In the genomic region with DNA sequence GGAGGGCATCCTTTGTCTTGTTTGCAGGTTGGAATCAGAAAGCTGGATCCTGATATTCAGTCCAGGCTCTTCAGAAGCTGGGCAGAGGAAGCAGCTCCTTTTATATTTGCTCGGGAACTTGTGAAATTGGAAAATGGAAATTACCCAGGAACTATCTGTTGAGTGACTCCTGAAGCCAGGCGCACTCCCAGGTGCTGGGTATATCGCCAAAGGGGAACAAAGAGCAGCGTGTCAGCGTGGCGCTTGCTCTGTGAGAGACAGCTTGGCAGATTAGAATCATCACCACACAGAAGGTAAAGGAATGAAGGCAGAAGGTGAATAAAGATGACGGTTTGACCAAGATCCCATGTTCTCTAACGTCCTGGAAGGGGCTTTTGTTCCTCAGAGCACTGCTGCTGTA, we compare ENCODE assay signal across 23 mouse cellular contexts.
DNase-seq lines count a peak whose midpoint lies in the region; ATAC-seq lines count a peak whose summit lies in the region.
"Had no signal": no experiment of that assay in that cellular context is flagged by ENCODE, and none has a peak within 500 bp of the region (broad histone marks: within the 10 kb centered on the region; RNA-seq: fewer than 3 reads in every experiment).

No protein-coding gene starts in this region.

- no peak overlapping the region for H3K4me3 ChIP-seq in forebrain, embryonic 10.5 days
- H3K4me3 ChIP-seq in forebrain, embryonic 11.5 days (ENCODE audit: low read depth, low read length), result no peak overlapping the region
- no peak overlapping the region for H3K4me3 ChIP-seq in forebrain, embryonic 12.5 days (replicated peaks)
- H3K4me3 ChIP-seq in hindbrain, embryonic 15.5 days, result no peak overlapping the region
- no peak overlapping the region for H3K4me3 ChIP-seq in midbrain, embryonic 15.5 days
- no peak overlapping the region for H3K4me3 ChIP-seq in limb, embryonic 10.5 days
- H3K4me3 ChIP-seq: gastrocnemius, adult 2 months; heart, embryonic 15.5 days; limb, embryonic 13.5 days; lung, embryonic 15.5 days had no signal

- DNase-seq in forebrain, embryonic 10.5 days (ENCODE audit: extremely low spot score, low spot score), result no peak
- DNase-seq in forebrain, embryonic 11.5 days (ENCODE audit: low spot score), result no peak
- no peak for DNase-seq in liver
- DNase-seq in limb, embryonic 10.5 days (ENCODE audit: low spot score), result no peak
- DNase-seq: adrenal gland, adult 8-10 months; embryo, embryonic 11 days; gastrocnemius, adult 2 months; heart, postnatal 4 days; kidney, postnatal 4 days; lung, postnatal 4 days; right cerebral cortex, postnatal 4 days; thymus, postnatal 14 days had no signal

- no peaks in the 10 kb centered on the region for H3K36me3 ChIP-seq in forebrain, embryonic 10.5 days (replicated peaks)
- no peaks in the 10 kb centered on the region for H3K36me3 ChIP-seq in forebrain, embryonic 11.5 days (ENCODE audit: control insufficient read depth, insufficient read depth, low read length)
- no peaks in the 10 kb centered on the region for H3K36me3 ChIP-seq in forebrain, embryonic 12.5 days (replicated peaks)
- H3K36me3 ChIP-seq in hindbrain, embryonic 15.5 days, result no peaks in the 10 kb centered on the region
- no peaks in the 10 kb centered on the region for H3K36me3 ChIP-seq in midbrain, embryonic 15.5 days (replicated peaks)
- H3K36me3 ChIP-seq in limb, embryonic 10.5 days, result no peaks in the 10 kb centered on the region
- H3K36me3 ChIP-seq: heart, embryonic 15.5 days; limb, embryonic 13.5 days; lung, embryonic 15.5 days had no signal

- peaks cover 39% of the 10 kb centered on the region for H3K27me3 ChIP-seq in forebrain, embryonic 10.5 days (ENCODE audit: poor library complexity, severe bottlenecking)
- H3K27me3 ChIP-seq in forebrain, embryonic 11.5 days (ENCODE audit: control insufficient read depth, insufficient read depth, low read length), result no peaks in the 10 kb centered on the region
- peaks cover 23% of the 10 kb centered on the region for H3K27me3 ChIP-seq in forebrain, embryonic 12.5 days
- no peaks in the 10 kb centered on the region for H3K27me3 ChIP-seq in hindbrain, embryonic 15.5 days
- no peaks in the 10 kb centered on the region for H3K27me3 ChIP-seq in midbrain, embryonic 15.5 days (replicated peaks)
- no peaks in the 10 kb centered on the region for H3K27me3 ChIP-seq in limb, embryonic 10.5 days (ENCODE audit: low read depth, poor library complexity, severe bottlenecking)
- H3K27me3 ChIP-seq: heart, embryonic 15.5 days; limb, embryonic 13.5 days; lung, embryonic 15.5 days had no signal

- peaks cover 59% of the 10 kb centered on the region for H3K4me1 ChIP-seq in forebrain, embryonic 10.5 days
- peaks cover 17% of the 10 kb centered on the region; the same call in 1 of the 2 replicates for H3K4me1 ChIP-seq in forebrain, embryonic 11.5 days (replicated peaks; ENCODE audit: control insufficient read depth, insufficient read depth, low read length)
- H3K4me1 ChIP-seq in forebrain, embryonic 12.5 days, result peaks cover 57% of the 10 kb centered on the region
- H3K4me1 ChIP-seq in hindbrain, embryonic 15.5 days (replicated peaks), result peaks cover 44% of the 10 kb centered on the region
- H3K4me1 ChIP-seq in midbrain, embryonic 15.5 days, result peaks cover 50% of the 10 kb centered on the region
- H3K4me1 ChIP-seq in limb, embryonic 10.5 days, result peaks cover 31% of the 10 kb centered on the region
- H3K4me1 ChIP-seq: heart, embryonic 15.5 days; lung, embryonic 15.5 days had no signal

- H3K27ac ChIP-seq in forebrain, embryonic 10.5 days, result peak overlapping the region; percentile 65
- no peak overlapping the region for H3K27ac ChIP-seq in forebrain, embryonic 11.5 days (ENCODE audit: low read depth, low read length)
- peak overlapping the region; percentile 20; the same call in 1 of the 2 replicates for H3K27ac ChIP-seq in forebrain, embryonic 12.5 days
- H3K27ac ChIP-seq in hindbrain, embryonic 15.5 days (replicated peaks), result peak overlapping the region; percentile 62
- H3K27ac ChIP-seq in midbrain, embryonic 15.5 days, result peak overlapping the region; percentile 71
- H3K27ac ChIP-seq in limb, embryonic 10.5 days, result no peak overlapping the region
- H3K27ac ChIP-seq: gastrocnemius, adult 2 months; heart, embryonic 15.5 days; limb, embryonic 13.5 days; liver, embryonic 14.5 days; lung, embryonic 15.5 days; stomach, postnatal 0 days had no signal

- H3K9me3 ChIP-seq in forebrain, embryonic 10.5 days, result no peaks in the 10 kb centered on the region
- H3K9me3 ChIP-seq in forebrain, embryonic 11.5 days (ENCODE audit: control insufficient read depth, low read length), result no peaks in the 10 kb centered on the region
- H3K9me3 ChIP-seq in forebrain, embryonic 12.5 days, result no peaks in the 10 kb centered on the region
- no peaks in the 10 kb centered on the region for H3K9me3 ChIP-seq in hindbrain, embryonic 15.5 days
- H3K9me3 ChIP-seq in midbrain, embryonic 15.5 days, result no peaks in the 10 kb centered on the region
- no peaks in the 10 kb centered on the region for H3K9me3 ChIP-seq in limb, embryonic 10.5 days (replicated peaks)
- H3K9me3 ChIP-seq: heart, embryonic 15.5 days; limb, embryonic 13.5 days; lung, embryonic 15.5 days had no signal

- no peak overlapping the region for H3K4me2 ChIP-seq in forebrain, embryonic 11.5 days (ENCODE audit: low read depth, low read length, severe bottlenecking)
- no peak overlapping the region for H3K4me2 ChIP-seq in forebrain, embryonic 12.5 days
- H3K4me2 ChIP-seq in hindbrain, embryonic 15.5 days, result no peak overlapping the region
- H3K4me2 ChIP-seq in midbrain, embryonic 15.5 days, result no peak overlapping the region
- H3K4me2 ChIP-seq: heart, embryonic 15.5 days; limb, embryonic 13.5 days; lung, embryonic 15.5 days had no signal

- no peak for ATAC-seq in forebrain, embryonic 11.5 days (replicated peaks; ENCODE audit: low FRiP score)
- no peak for ATAC-seq in forebrain, embryonic 12.5 days (ENCODE audit: low FRiP score)
- ATAC-seq in hindbrain, embryonic 15.5 days (ENCODE audit: low FRiP score, low read depth), result no peak
- ATAC-seq in midbrain, embryonic 15.5 days (replicated peaks), result no peak
- ATAC-seq: CD4-positive, CD25-positive, alpha-beta regulatory T cell, adult 4 months; intestine, embryonic 16.5 days; Patski had no signal

- 69% methylated on average over 8 of the region's 8 CpGs for WGBS in forebrain, embryonic 10.5 days
- 58% methylated on average over 8 of the region's 8 CpGs for WGBS in forebrain, embryonic 11.5 days
- 50% methylated on average over 8 of the region's 8 CpGs for WGBS in forebrain, embryonic 12.5 days
- WGBS in hindbrain, embryonic 15.5 days, result 43% methylated on average over 8 of the region's 8 CpGs
- 33% methylated on average over 8 of the region's 8 CpGs for WGBS in midbrain, embryonic 15.5 days
- WGBS in limb, embryonic 10.5 days, result 77% methylated on average over 8 of the region's 8 CpGs

- H3K9ac ChIP-seq in forebrain, embryonic 11.5 days (ENCODE audit: low read length), result no peak overlapping the region
- H3K9ac ChIP-seq in forebrain, embryonic 12.5 days, result no peak overlapping the region; the same call in 1 of the 2 replicates
- H3K9ac ChIP-seq in hindbrain, embryonic 15.5 days, result no peak overlapping the region
- H3K9ac ChIP-seq in midbrain, embryonic 15.5 days, result no peak overlapping the region
- H3K9ac ChIP-seq: heart, embryonic 15.5 days; limb, embryonic 13.5 days; liver, embryonic 14.5 days; lung, embryonic 15.5 days had no signal

Comparison
In these comparisons a context has a peak if more than half of its experiments do, and no peak if none do; other contexts are left out.
1. H3K27ac ChIP-seq: peak in forebrain, embryonic 10.5 days (single experiment), forebrain, embryonic 12.5 days (single experiment), hindbrain, embryonic 15.5 days (single experiment) and midbrain, embryonic 15.5 days (single experiment); none in forebrain, embryonic 11.5 days (single experiment) and limb, embryonic 10.5 days (single experiment).